14 mouse cellular contexts compared by ENCODE assay signal in genomic region chr4:132905843-132906360, GRCm38 (mm10). TPM values are rescaled to one million over a fixed set of nuclear protein-coding genes. Genes with fewer than 3 reads are reported as not detected.
A peak's percentile ranks its signal among the peaks of the same experiment; 100 is the strongest.
DNase-seq lines count a peak whose midpoint lies in the region; ATAC-seq and TF ChIP-seq lines count a peak whose summit lies in the region.
"Had no signal": no experiment of that assay in that cellular context is flagged by ENCODE, and none has a peak within 500 bp of the region (broad histone marks: within the 10 kb centered on the region; RNA-seq: fewer than 3 reads in every experiment).

No protein-coding gene starts in this region.

- TF ChIP-seq CTCF in layer of hippocampus, adult 2 months (conservative IDR thresholded peaks at IDR 0.05) = no peak

- H3K36me3 ChIP-seq in embryonic facial prominence, embryonic 13.5 days = peaks cover 79% of the 10 kb centered on the region
- peaks cover 82% of the 10 kb centered on the region for H3K36me3 ChIP-seq in embryonic facial prominence, embryonic 10.5 days (replicated peaks)

- WGBS in embryonic facial prominence, embryonic 13.5 days = 88% methylated on average over 5 of the region's 5 CpGs
- 90% methylated on average over 5 of the region's 5 CpGs for WGBS in embryonic facial prominence, embryonic 10.5 days

- no peak for DNase-seq in embryonic facial prominence, embryonic 10.5 days (ENCODE audit: low spot score)
- no peak for DNase-seq in layer of hippocampus, adult 2 months (ENCODE audit: low spot score in 2 of 2)
- DNase-seq in layer of hippocampus, adult 8-10 months (ENCODE audit: low spot score in 2 of 2) = no peak
- peak; percentile 68 for DNase-seq in adrenal gland, postnatal 10 days
- peak; percentile 81 for DNase-seq in kidney, adult 9 months
- no peak for DNase-seq in cerebellum, adult 9-11 months
- no peak for DNase-seq in thymus, postnatal 14 days
- DNase-seq: liver, embryonic 13.5 days; retina, postnatal 1 day; spleen, adult 18-20 months; thymus, adult 18-20 months had no signal

- ATAC-seq in embryonic facial prominence, embryonic 13.5 days (ENCODE audit: insufficient number of reproducible peaks, insufficient read depth, low FRiP score, low TSS enrichment, low read depth) = no peak

- no peak overlapping the region for H3K4me3 ChIP-seq in embryonic facial prominence, embryonic 13.5 days
- H3K4me3 ChIP-seq in embryonic facial prominence, embryonic 10.5 days = no peak overlapping the region
- no peak overlapping the region for H3K4me3 ChIP-seq in layer of hippocampus, adult 2 months
- H3K4me3 ChIP-seq: forebrain, embryonic 10.5 days; liver, embryonic 13.5 days had no signal

- 0 out of 2 replicates have a peak overlapping the region, but pooled peaks have one; percentile 36 for H3K9ac ChIP-seq in embryonic facial prominence, embryonic 13.5 days
- H3K9ac ChIP-seq: liver, embryonic 13.5 days had no signal

- no peak overlapping the region for H3K4me2 ChIP-seq in embryonic facial prominence, embryonic 13.5 days
- H3K4me2 ChIP-seq: liver, embryonic 13.5 days; midbrain, embryonic 11.5 days had no signal

- no peaks in the 10 kb centered on the region for H3K27me3 ChIP-seq in embryonic facial prominence, embryonic 13.5 days
- no peaks in the 10 kb centered on the region for H3K27me3 ChIP-seq in embryonic facial prominence, embryonic 10.5 days (replicated peaks; ENCODE audit: low read depth, poor library complexity, severe bottlenecking)
- H3K27me3 ChIP-seq: liver, embryonic 13.5 days had no signal

- no peak overlapping the region for H3K27ac ChIP-seq in embryonic facial prominence, embryonic 13.5 days
- no peak overlapping the region for H3K27ac ChIP-seq in embryonic facial prominence, embryonic 10.5 days (replicated peaks)
- H3K27ac ChIP-seq in layer of hippocampus, adult 2 months = peak overlapping the region; percentile 76
- H3K27ac ChIP-seq: forebrain, embryonic 10.5 days; liver, embryonic 13.5 days had no signal

- no peaks in the 10 kb centered on the region for H3K4me1 ChIP-seq in embryonic facial prominence, embryonic 13.5 days
- H3K4me1 ChIP-seq in embryonic facial prominence, embryonic 10.5 days = peaks cover 14% of the 10 kb centered on the region
- H3K4me1 ChIP-seq: forebrain, embryonic 10.5 days had no signal

- H3K9me3 ChIP-seq in embryonic facial prominence, embryonic 13.5 days = no peaks in the 10 kb centered on the region
- H3K9me3 ChIP-seq in embryonic facial prominence, embryonic 10.5 days = no peaks in the 10 kb centered on the region
- H3K9me3 ChIP-seq: forebrain, embryonic 10.5 days; liver, embryonic 13.5 days had no signal

RNA-seq across cellular contexts. Expression of gene Fam76a, which starts 16.5 kb away (rescaled TPM):
- polyA plus RNA-seq in embryonic facial prominence, embryonic 13.5 days (2015; fragmentation: Nextera tagmentation; extraction: Ambion mirVana) = 44.7 and 47.7 TPM in 2 replicates
- 31.0 and 32.1 TPM in 2 replicates for polyA plus RNA-seq in embryonic facial prominence, embryonic 10.5 days (2016; fragmentation: Nextera tagmentation; extraction: Ambion mirVana)
- 10 to 100 TPM; 51.2 to 54.5 TPM for total RNA-seq in layer of hippocampus, adult 2 months (2021)
- 10 to 100 TPM; 47.4 to 67.7 (median 53.2) TPM for total RNA-seq in layer of hippocampus, adult 8-10 months (2022)
- total RNA-seq in adrenal gland, postnatal 10 days (2021) = 10 to 100 TPM; 36.9 to 37.0 TPM

RNA-seq across cellular contexts. Expression of gene Stx12, which starts 21.6 kb away (rescaled TPM):
- polyA plus RNA-seq in embryonic facial prominence, embryonic 13.5 days (2015; fragmentation: Nextera tagmentation; extraction: Ambion mirVana) = 60.3 and 65.5 TPM in 2 replicates
- 53.5 and 58.7 TPM in 2 replicates for polyA plus RNA-seq in embryonic facial prominence, embryonic 10.5 days (2016; fragmentation: Nextera tagmentation; extraction: Ambion mirVana)
- total RNA-seq in layer of hippocampus, adult 2 months (2021) = 100 to 1,000 TPM; 105 to 108 TPM
- total RNA-seq in layer of hippocampus, adult 8-10 months (2022) = 100 to 1,000 TPM in 2 of 4 experiments, 10 to 100 TPM in 2; 97.1 to 116 (median 106) TPM
- 10 to 100 TPM; 52.0 to 53.2 TPM for total RNA-seq in adrenal gland, postnatal 10 days (2021)

Comparison
In these comparisons a context has a peak if more than half of its experiments do, and no peak if none do; other contexts are left out.
1. DNase-seq: peak in adrenal gland, postnatal 10 days (single experiment) and kidney, adult 9 months (single experiment); none in embryonic facial prominence, embryonic 10.5 days (single experiment), layer of hippocampus, adult 2 months (0 of 2), layer of hippocampus, adult 8-10 months (0 of 2), cerebellum, adult 9-11 months (single experiment) and thymus, postnatal 14 days (single experiment).